Mouse (Mus musculus): ENCODE measurements around the gene Fezf1. TPM values are rescaled to one million over a fixed set of nuclear protein-coding genes. Genes with fewer than 3 reads are reported as not detected.
A peak's percentile ranks its signal among the peaks of the same experiment; 100 is the strongest.

The Fezf1 gene
- not detected in 2 replicates for total RNA-seq (2014; rRNA removed)
- not detected in 2 replicates for polyA plus RNA-seq (2012; rRNA removed)

DNA sequence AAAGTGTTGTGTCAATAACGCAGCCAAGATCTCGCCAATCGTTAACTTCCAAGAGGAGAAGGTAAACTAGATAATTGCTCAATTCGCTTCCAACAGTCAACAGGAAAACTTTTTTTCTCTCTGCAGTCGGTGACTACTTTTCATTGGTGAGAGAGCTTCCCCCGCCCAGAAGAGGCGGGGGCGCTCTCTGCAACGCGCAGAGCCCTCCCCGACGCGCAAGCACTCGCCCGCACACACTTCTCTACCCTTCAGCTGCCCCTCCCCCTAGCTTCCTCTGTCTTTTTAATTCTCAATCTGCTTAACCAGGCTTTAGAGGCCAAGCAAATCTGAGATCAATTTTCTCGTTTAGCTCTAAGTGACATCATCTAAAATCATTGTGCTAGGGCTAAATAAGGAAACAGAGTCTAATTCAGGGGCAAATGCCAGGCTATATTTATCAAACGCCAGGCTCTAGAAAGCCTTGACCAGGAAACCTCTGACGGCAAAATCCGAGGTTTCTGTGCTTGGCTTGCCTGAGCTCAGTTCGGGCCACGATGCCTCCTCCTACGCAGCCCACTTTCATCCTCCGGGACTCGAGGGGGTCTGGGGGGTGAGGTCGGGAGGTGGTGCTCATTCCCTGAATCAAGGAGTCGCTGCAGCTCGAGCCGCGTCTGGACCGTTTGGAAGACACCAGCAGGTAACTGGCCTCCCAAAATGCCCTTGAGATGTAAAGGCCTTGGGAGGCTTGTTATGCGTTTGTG is at the start of gene Fezf1:
TSS of gene Fezf1 (minus strand) at position 50 of the 740 bp plus-strand sequence.
- Histone ChIP-seq H3K9ac (ENCODE audit: low read depth, low read length) (no peak within 1 kb of the TSS), H3K4me3 (ENCODE audit: insufficient read depth, low read depth, low read length) (no peak within 1 kb of the TSS), H3K4me1 (ENCODE audit: control insufficient read depth, insufficient read depth, low read length) (no peaks in the 10 kb centered on the region; the same call in 1 of the 2 replicates), H3K27ac (replicated peaks; ENCODE audit: insufficient read depth, low read depth, low read length) (no peak within 1 kb of the TSS), H3K27me3 (ENCODE audit: control insufficient read depth, insufficient read depth, low read length) (peaks cover 42% of the 10 kb centered on the region), H3K79me2 (ENCODE audit: control insufficient read depth, insufficient read depth, low read length) (no peaks in the 10 kb centered on the region), H3K36me3 (ENCODE audit: control insufficient read depth, insufficient read depth, low read length) (no peaks in the 10 kb centered on the region)
- WGBS = under 1% methylated on average over 31 of the region's 31 CpGs
- TF ChIP-seq CTCF (IDR thresholded peaks at IDR 0.05; ENCODE audit: low read depth, low read length) (no peak), POLR2A (IDR thresholded peaks at IDR 0.05; ENCODE audit: extremely low read depth, insufficient read depth, low read length) (no peak)
- DNase-seq (ENCODE audit: extremely low read depth, low read depth, low spot score) = peak; percentile 91

DNA sequence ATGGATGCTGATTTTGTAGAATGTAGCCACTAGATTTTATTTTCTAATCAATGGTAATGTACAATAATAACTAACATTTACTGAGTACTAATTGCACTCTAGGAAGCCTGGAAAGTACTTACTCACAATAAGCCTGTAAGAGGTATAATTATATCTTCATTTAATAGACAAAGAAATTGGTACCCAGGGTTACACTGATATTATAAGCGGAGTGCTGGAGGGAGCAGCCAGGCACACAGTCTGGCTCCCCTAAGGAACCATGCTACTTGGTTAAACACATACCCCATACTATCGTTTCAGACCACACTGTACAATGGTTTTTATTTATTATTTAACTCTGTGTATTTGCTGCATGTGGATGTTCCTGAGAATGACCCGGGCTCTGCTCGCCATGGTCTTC is 46.5 kb upstream of the Fezf1 start:
- TF ChIP-seq POLR2A (IDR thresholded peaks at IDR 0.05; ENCODE audit: extremely low read depth, insufficient read depth, low read length) = no peak
- TF ChIP-seq CTCF (IDR thresholded peaks at IDR 0.05; ENCODE audit: low read depth, low read length) = no peak

DNA sequence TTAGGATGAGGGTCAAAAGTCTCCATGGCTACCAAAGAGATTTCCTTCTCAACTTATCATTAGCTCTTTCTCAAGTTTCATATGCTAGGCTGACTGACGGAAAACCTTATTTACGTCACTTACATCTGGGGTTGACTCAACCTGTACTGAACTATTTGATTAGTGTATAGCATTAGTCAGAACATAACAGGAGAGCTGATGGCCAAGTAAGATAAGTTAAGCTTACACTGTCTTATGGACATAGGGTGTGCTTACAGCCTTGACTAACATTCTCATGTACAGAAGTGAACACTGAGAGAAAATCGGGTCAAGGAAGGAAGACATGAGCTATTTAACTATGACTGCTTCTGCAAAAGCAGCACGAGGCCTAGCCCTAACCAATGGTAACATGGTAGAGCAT is 40.6 kb upstream of the Fezf1 start:
- Histone ChIP-seq H3K4me3 (ENCODE audit: insufficient read depth, low read depth, low read length) (no peak overlapping the region), H3K36me3 (ENCODE audit: control insufficient read depth, insufficient read depth, low read length) (no peaks in the 10 kb centered on the region), H3K27me3 (ENCODE audit: control insufficient read depth, insufficient read depth, low read length) (no peaks in the 10 kb centered on the region), H3K9ac (ENCODE audit: low read depth, low read length) (no peak overlapping the region), H3K79me2 (ENCODE audit: control insufficient read depth, insufficient read depth, low read length) (no peaks in the 10 kb centered on the region), H3K4me1 (ENCODE audit: control insufficient read depth, insufficient read depth, low read length) (no peaks in the 10 kb centered on the region), H3K27ac (replicated peaks; ENCODE audit: insufficient read depth, low read depth, low read length) (no peak overlapping the region)
- DNase-seq (ENCODE audit: extremely low read depth, low read depth, low spot score) = no peak
- WGBS = 90% methylated on average over 4 of the region's 4 CpGs
- TF ChIP-seq POLR2A (IDR thresholded peaks at IDR 0.05; ENCODE audit: extremely low read depth, insufficient read depth, low read length) (no peak), CTCF (IDR thresholded peaks at IDR 0.05; ENCODE audit: low read depth, low read length) (no peak)

More for the DNA sequence above, 46.5 kb upstream of the Fezf1 start:
- Histone ChIP-seq H3K36me3 (ENCODE audit: control insufficient read depth, insufficient read depth, low read length) (no peaks in the 10 kb centered on the region), H3K27ac (replicated peaks; ENCODE audit: insufficient read depth, low read depth, low read length) (no peak overlapping the region), H3K4me1 (ENCODE audit: control insufficient read depth, insufficient read depth, low read length) (no peaks in the 10 kb centered on the region), H3K27me3 (ENCODE audit: control insufficient read depth, insufficient read depth, low read length) (no peaks in the 10 kb centered on the region), H3K79me2 (ENCODE audit: control insufficient read depth, insufficient read depth, low read length) (no peaks in the 10 kb centered on the region), H3K4me3 (ENCODE audit: insufficient read depth, low read depth, low read length) (no peak overlapping the region), H3K9ac (ENCODE audit: low read depth, low read length) (no peak overlapping the region)
- 90% methylated on average over 4 of the region's 4 CpGs for WGBS
- no peak for DNase-seq (ENCODE audit: extremely low read depth, low read depth, low spot score)

DNA sequence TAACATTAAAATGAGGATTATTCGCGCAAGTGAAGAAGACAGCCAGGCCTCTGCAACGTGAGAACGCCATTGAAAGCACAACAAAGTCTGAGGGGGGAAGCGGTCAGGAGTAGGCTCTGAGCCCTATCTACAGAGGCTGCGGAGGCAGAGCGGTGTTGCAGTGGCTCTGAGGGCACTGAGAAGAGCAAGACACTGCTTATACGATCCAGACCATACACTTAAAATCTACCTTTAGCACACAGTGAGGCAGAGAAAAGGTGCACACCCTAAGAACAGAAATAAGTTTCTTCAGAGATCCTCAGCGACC is 33.3 kb upstream of the Fezf1 start:
- TF ChIP-seq POLR2A (IDR thresholded peaks at IDR 0.05; ENCODE audit: extremely low read depth, insufficient read depth, low read length) (no peak), CTCF (IDR thresholded peaks at IDR 0.05; ENCODE audit: low read depth, low read length) (no peak)
- Histone ChIP-seq H3K27ac (replicated peaks; ENCODE audit: insufficient read depth, low read depth, low read length) (no peak overlapping the region), H3K27me3 (ENCODE audit: control insufficient read depth, insufficient read depth, low read length) (no peaks in the 10 kb centered on the region), H3K9ac (ENCODE audit: low read depth, low read length) (no peak overlapping the region), H3K4me1 (ENCODE audit: control insufficient read depth, insufficient read depth, low read length) (no peaks in the 10 kb centered on the region), H3K36me3 (ENCODE audit: control insufficient read depth, insufficient read depth, low read length) (no peaks in the 10 kb centered on the region), H3K4me3 (ENCODE audit: insufficient read depth, low read depth, low read length) (no peak overlapping the region), H3K79me2 (ENCODE audit: control insufficient read depth, insufficient read depth, low read length) (no peaks in the 10 kb centered on the region)
- WGBS = 56% methylated on average over 9 of the region's 9 CpGs
- no peak for DNase-seq (ENCODE audit: extremely low read depth, low read depth, low spot score)

DNA sequence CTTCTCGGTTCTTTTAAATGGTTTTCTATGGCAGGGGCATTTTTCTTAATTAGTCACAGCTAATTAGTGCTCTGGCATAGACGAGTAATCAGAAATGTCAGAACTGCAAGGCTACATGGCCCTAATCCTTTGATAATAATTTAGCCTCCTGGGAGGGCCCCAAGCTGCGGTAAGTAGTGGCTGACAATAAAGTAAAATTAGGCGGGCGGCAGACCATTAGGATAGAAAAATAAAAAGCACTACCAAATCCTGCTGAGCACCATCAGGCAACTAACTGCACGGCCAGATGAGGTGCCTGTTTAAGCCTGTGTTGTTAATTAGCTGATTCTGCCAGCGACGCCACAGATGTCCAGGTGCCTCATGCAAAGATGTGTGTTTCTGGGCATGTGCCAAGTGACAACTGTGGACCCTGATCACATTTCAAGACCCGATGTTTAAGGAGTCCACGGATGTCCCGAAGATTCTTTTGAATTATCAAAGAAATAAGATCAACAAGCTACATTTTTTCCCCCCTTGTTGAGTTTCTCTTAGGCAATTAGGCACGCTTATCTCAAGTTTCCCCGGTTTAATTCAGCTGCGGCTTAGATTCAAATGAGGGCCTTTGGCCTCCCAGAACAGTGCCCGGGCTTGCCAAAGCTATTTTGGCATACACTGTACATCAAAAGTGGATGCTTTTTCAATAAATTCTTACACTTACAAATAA is 32.8 kb upstream of the Fezf1 start:
- H3K4me1 ChIP-seq (ENCODE audit: control insufficient read depth, insufficient read depth, low read length) = no peaks in the 10 kb centered on the region
- DNase-seq (ENCODE audit: extremely low read depth, low read depth, low spot score) = no peak
- 58% methylated on average over 15 of the region's 15 CpGs for WGBS
- H3K36me3 ChIP-seq (ENCODE audit: control insufficient read depth, insufficient read depth, low read length) = no peaks in the 10 kb centered on the region
- no peak overlapping the region for H3K9ac ChIP-seq (ENCODE audit: low read depth, low read length)
- no peaks in the 10 kb centered on the region for H3K27me3 ChIP-seq (ENCODE audit: control insufficient read depth, insufficient read depth, low read length)
- TF ChIP-seq POLR2A (IDR thresholded peaks at IDR 0.05; ENCODE audit: extremely low read depth, insufficient read depth, low read length) = no peak
- TF ChIP-seq CTCF (IDR thresholded peaks at IDR 0.05; ENCODE audit: low read depth, low read length) = no peak
- no peak overlapping the region for H3K4me3 ChIP-seq (ENCODE audit: insufficient read depth, low read depth, low read length)
- H3K79me2 ChIP-seq (ENCODE audit: control insufficient read depth, insufficient read depth, low read length) = no peaks in the 10 kb centered on the region
- no peak overlapping the region for H3K27ac ChIP-seq (replicated peaks; ENCODE audit: insufficient read depth, low read depth, low read length)

DNA sequence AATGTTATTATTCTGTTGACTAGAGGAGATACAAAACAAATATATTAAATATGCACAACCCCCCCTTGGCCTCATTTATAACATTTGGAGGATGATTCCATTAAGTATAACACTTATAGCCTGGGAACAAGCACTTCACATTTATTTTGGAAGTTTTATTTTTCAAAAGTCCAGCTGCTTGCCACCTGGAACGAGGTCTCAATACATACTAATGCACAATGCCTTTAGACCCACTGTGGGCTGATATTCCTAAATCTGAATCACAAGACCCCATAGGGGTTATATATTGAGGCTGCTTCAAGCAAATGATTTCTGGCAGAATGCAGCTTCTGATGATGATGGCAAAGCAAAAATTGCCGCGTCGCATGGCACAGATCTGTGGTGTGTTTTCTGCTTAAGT is 25.3 kb upstream of the Fezf1 start:
- H3K4me3 ChIP-seq (ENCODE audit: insufficient read depth, low read depth, low read length) = no peak overlapping the region
- no peak overlapping the region for H3K27ac ChIP-seq (replicated peaks; ENCODE audit: insufficient read depth, low read depth, low read length)
- WGBS = 80% methylated on average over 4 of the region's 4 CpGs
- H3K4me1 ChIP-seq (ENCODE audit: control insufficient read depth, insufficient read depth, low read length) = no peaks in the 10 kb centered on the region
- no peak for DNase-seq (ENCODE audit: extremely low read depth, low read depth, low spot score)
- no peaks in the 10 kb centered on the region for H3K79me2 ChIP-seq (ENCODE audit: control insufficient read depth, insufficient read depth, low read length)
- H3K9ac ChIP-seq (ENCODE audit: low read depth, low read length) = no peak overlapping the region
- no peaks in the 10 kb centered on the region for H3K36me3 ChIP-seq (ENCODE audit: control insufficient read depth, insufficient read depth, low read length)
- no peaks in the 10 kb centered on the region for H3K27me3 ChIP-seq (ENCODE audit: control insufficient read depth, insufficient read depth, low read length)
- no peak for TF ChIP-seq CTCF (IDR thresholded peaks at IDR 0.05; ENCODE audit: low read depth, low read length)
- TF ChIP-seq POLR2A (IDR thresholded peaks at IDR 0.05; ENCODE audit: extremely low read depth, insufficient read depth, low read length) = no peak

All from liver, adult 2 months (tissue).